Mouse (Mus musculus): ENCODE results near the gene Lipe. TPM values are rescaled to one million over a fixed set of nuclear protein-coding genes. Genes with fewer than 3 reads are reported as not detected.

Lipe gene
- 3.8 and 4.7 TPM in 2 replicates for total RNA-seq (2012; rRNA removed)

DNA sequence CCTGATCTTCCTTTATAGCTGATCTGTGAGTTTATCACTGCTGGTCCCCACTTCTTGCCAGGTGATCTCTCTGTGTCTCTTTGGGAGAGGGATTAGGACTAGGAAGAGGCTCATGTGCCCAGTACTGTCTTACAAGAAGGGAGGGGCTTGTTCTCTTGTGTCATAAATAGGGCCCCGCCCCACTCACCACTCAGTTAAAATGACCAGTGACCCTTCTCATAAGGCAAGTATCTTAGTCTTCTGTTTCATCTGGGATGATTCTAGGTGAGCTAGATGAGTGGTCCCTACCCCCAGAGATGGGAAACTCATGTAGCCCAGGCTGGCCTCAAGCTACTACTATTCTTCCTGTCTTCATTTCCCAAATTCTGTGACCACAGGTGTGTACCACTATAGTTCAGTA lies at the start of gene Lipe:
Gene Lipe (minus strand): TSS at position 101 of the 400 bp plus-strand sequence.
- H3K4me3 ChIP-seq (ENCODE audit: insufficient read depth in 1 of 2, low read depth in 1 of 2, low read length in 2 of 2, poor library complexity in 1 of 2, severe bottlenecking in 1 of 2): no peak within 1 kb of the TSS
- in situ Hi-C loops (cut with MboI; ENCODE audit: low sequenced_read_pairs in 2 of 2, unreplicated experiment in 2 of 2): no loop called here
- H3K9ac ChIP-seq (ENCODE audit: insufficient read depth, low read depth, low read length, poor library complexity, severe bottlenecking): no peak within 1 kb of the TSS
- no peak for DNase-seq (ENCODE audit: low read depth, low spot score)
- peaks cover 2 to 10% of the 10 kb centered on the region in 2 experiments; a peak in 2 of 4 replicates for H3K4me1 ChIP-seq (ENCODE audit: control insufficient read depth in 2 of 2, insufficient read depth in 2 of 2, low read length in 2 of 2, poor library complexity in 1 of 2)
- TF ChIP-seq ZNF384 (IDR thresholded peaks at IDR 0.05; ENCODE audit: low read depth, low read length): no peak
- TF ChIP-seq HCFC1 (IDR thresholded peaks at IDR 0.05; ENCODE audit: borderline replicate concordance, insufficient read depth, low read length): no peak
- no peak for TF ChIP-seq CHD2 (IDR thresholded peaks at IDR 0.05; ENCODE audit: low read depth, low read length)
- TF ChIP-seq ZC3H11A (IDR thresholded peaks at IDR 0.05; ENCODE audit: borderline replicate concordance, low read depth, low read length): no peak
- no peak for TF ChIP-seq MAFK (IDR thresholded peaks at IDR 0.05; ENCODE audit: insufficient read depth, low read depth, low read length)
- no peak within 1 kb of the TSS for H3K27ac ChIP-seq (ENCODE audit: insufficient read depth, low read depth, low read length, poor library complexity, severe bottlenecking)
- no peaks in the 10 kb centered on the region for H3K36me3 ChIP-seq (ENCODE audit: control insufficient read depth, insufficient read depth, low read length, poor library complexity, severe bottlenecking)
- H3K9me3 ChIP-seq (ENCODE audit: control insufficient read depth, insufficient read depth, low read depth, low read length): no peaks in the 10 kb centered on the region

DNA sequence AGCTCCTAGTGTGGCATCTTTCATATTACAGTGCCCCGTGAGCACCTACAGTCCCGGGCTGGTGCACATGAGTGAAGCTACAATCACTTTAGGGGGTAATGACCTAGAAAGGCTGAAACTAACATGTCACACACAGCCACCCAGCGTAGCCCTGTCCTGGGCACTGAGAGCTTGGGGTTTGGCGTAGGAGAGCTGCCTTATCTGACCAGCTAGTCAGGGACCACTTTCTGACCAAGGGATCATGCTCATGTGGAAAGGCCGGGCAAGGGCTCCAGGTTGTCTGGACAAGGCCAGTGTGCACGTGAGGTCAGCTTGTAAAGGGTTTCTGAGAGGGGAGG lies 42.3 kb upstream of the Lipe start:
- H3K36me3 ChIP-seq (ENCODE audit: control insufficient read depth, insufficient read depth, low read length, poor library complexity, severe bottlenecking): no peaks in the 10 kb centered on the region; the same call in 1 of the 2 replicates
- in situ Hi-C loops (cut with MboI; ENCODE audit: low sequenced_read_pairs in 2 of 2, unreplicated experiment in 2 of 2): no loop called here
- H3K4me1 ChIP-seq (ENCODE audit: control insufficient read depth in 2 of 2, insufficient read depth in 2 of 2, low read length in 2 of 2, poor library complexity in 1 of 2): peaks cover 12 to 14% of the 10 kb centered on the region in 2 experiments
- H3K9ac ChIP-seq (ENCODE audit: insufficient read depth, low read depth, low read length, poor library complexity, severe bottlenecking): no peak overlapping the region
- no peaks in the 10 kb centered on the region for H3K9me3 ChIP-seq (ENCODE audit: control insufficient read depth, insufficient read depth, low read depth, low read length)
- H3K4me3 ChIP-seq (ENCODE audit: insufficient read depth in 1 of 2, low read depth in 1 of 2, low read length in 2 of 2, poor library complexity in 1 of 2, severe bottlenecking in 1 of 2): no peak overlapping the region
- no peak overlapping the region for H3K27ac ChIP-seq (ENCODE audit: insufficient read depth, low read depth, low read length, poor library complexity, severe bottlenecking)
- TF ChIP-seq HCFC1 (IDR thresholded peaks at IDR 0.05; ENCODE audit: borderline replicate concordance, insufficient read depth, low read length) (no peak), CHD2 (IDR thresholded peaks at IDR 0.05; ENCODE audit: low read depth, low read length) (no peak), ZC3H11A (IDR thresholded peaks at IDR 0.05; ENCODE audit: borderline replicate concordance, low read depth, low read length) (no peak), MAFK (IDR thresholded peaks at IDR 0.05; ENCODE audit: insufficient read depth, low read depth, low read length) (no peak), ZNF384 (IDR thresholded peaks at IDR 0.05; ENCODE audit: low read depth, low read length) (no peak)
- DNase-seq (ENCODE audit: low read depth, low spot score): no peak

DNA sequence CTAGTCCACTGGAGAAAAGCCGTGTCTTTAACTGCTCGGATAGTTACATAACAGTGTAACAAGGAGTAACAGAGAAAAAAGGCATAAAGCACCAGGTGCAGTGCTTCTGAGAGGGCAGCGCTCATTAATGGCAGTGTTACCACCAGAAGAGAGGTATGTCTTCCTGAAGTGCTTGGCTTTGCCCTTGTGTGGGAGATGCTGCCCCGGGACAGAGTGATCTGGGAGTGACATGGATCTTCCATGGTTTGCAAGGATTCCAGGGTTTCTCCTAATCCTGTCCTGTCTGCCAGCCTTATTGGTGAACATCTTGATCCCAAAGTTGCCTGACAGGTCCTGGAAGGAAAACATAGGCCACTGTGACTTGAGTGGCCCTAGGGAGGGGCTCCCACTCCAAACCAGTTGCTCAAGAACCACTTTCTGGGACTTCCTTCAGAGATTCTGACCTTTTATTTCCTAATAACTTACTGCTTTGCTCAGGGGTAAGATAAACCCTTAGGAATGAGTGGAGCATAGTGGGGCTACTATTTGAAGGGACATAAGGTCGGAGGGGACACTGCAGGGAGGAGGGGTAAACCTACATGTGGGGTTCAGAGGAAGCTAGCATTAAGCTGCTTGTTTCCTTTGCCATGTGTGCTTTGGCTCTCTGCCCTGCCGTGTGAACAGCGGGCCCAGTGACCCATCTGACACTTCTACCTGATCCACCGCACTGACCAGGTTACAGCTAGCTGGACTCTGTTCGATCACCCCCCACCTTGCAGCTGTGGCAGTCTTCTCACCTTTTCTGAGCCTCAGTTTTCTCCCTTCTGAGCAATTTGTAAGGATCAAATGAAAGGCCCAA lies 41.7 kb upstream of the Lipe start:
- Histone ChIP-seq H3K4me3 (ENCODE audit: insufficient read depth in 1 of 2, low read depth in 1 of 2, low read length in 2 of 2, poor library complexity in 1 of 2, severe bottlenecking in 1 of 2) (no peak overlapping the region), H3K9ac (ENCODE audit: insufficient read depth, low read depth, low read length, poor library complexity, severe bottlenecking) (no peak overlapping the region), H3K9me3 (ENCODE audit: control insufficient read depth, insufficient read depth, low read depth, low read length) (no peaks in the 10 kb centered on the region), H3K27ac (ENCODE audit: insufficient read depth, low read depth, low read length, poor library complexity, severe bottlenecking) (no peak overlapping the region), H3K36me3 (ENCODE audit: control insufficient read depth, insufficient read depth, low read length, poor library complexity, severe bottlenecking) (no peaks in the 10 kb centered on the region; the same call in 1 of the 2 replicates), H3K4me1 (ENCODE audit: control insufficient read depth in 2 of 2, insufficient read depth in 2 of 2, low read length in 2 of 2, poor library complexity in 1 of 2) (peaks cover 17 to 18% of the 10 kb centered on the region in 2 experiments)
- TF ChIP-seq HCFC1 (IDR thresholded peaks at IDR 0.05; ENCODE audit: borderline replicate concordance, insufficient read depth, low read length) (no peak), ZNF384 (IDR thresholded peaks at IDR 0.05; ENCODE audit: low read depth, low read length) (no peak), CHD2 (IDR thresholded peaks at IDR 0.05; ENCODE audit: low read depth, low read length) (no peak), ZC3H11A (IDR thresholded peaks at IDR 0.05; ENCODE audit: borderline replicate concordance, low read depth, low read length) (no peak), MAFK (IDR thresholded peaks at IDR 0.05; ENCODE audit: insufficient read depth, low read depth, low read length) (no peak)
- DNase-seq (ENCODE audit: low read depth, low spot score): no peak
- in situ Hi-C loops (cut with MboI; ENCODE audit: low sequenced_read_pairs in 2 of 2, unreplicated experiment in 2 of 2): no loop called here

DNA sequence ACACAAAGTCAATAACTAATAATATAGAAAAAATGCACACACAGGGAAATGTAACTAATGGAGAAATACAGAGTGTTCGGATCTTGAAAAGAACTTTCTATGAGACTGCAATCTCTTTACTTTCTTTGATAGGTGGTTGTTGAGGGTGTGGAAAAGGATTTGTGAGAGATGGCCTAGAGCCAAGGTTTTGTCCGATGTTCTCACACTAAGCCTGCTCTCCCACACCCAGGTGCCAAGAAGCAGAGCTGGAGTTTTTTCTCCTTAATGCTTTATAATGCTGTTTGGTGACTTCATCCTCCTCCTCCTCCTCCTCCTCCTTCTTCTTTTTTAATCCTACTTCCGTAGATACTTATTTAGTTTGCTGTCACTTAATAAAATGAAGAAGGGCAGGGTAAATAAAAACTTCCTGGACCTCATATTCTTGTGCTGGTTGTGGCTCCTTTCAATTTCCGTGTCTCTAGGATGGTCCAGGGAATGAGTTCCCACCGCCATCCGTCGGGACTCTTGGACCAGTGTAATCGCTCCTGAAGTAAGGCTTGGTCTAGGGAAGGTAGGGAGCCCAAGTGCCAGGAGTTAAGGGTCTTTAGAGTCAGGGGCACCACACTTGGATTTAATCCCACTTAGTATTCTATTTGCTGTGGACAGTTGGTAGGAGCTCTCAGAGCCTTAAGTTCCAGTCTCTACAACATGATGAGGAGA lies 40.8 kb upstream of the Lipe start:
- in situ Hi-C loops (cut with MboI; ENCODE audit: low sequenced_read_pairs in 2 of 2, unreplicated experiment in 2 of 2): no loop called here
- no peak overlapping the region for H3K27ac ChIP-seq (ENCODE audit: insufficient read depth, low read depth, low read length, poor library complexity, severe bottlenecking)
- no peaks in the 10 kb centered on the region; the same call in 1 of the 2 replicates for H3K36me3 ChIP-seq (ENCODE audit: control insufficient read depth, insufficient read depth, low read length, poor library complexity, severe bottlenecking)
- no peak overlapping the region for H3K4me3 ChIP-seq (ENCODE audit: insufficient read depth in 1 of 2, low read depth in 1 of 2, low read length in 2 of 2, poor library complexity in 1 of 2, severe bottlenecking in 1 of 2)
- H3K9ac ChIP-seq (ENCODE audit: insufficient read depth, low read depth, low read length, poor library complexity, severe bottlenecking): no peak overlapping the region
- DNase-seq (ENCODE audit: low read depth, low spot score): no peak
- H3K4me1 ChIP-seq (ENCODE audit: control insufficient read depth in 2 of 2, insufficient read depth in 2 of 2, low read length in 2 of 2, poor library complexity in 1 of 2): peaks cover 26% of the 10 kb centered on the region in 2 experiments
- TF ChIP-seq HCFC1 (IDR thresholded peaks at IDR 0.05; ENCODE audit: borderline replicate concordance, insufficient read depth, low read length): no peak
- TF ChIP-seq MAFK (IDR thresholded peaks at IDR 0.05; ENCODE audit: insufficient read depth, low read depth, low read length): no peak
- TF ChIP-seq CHD2 (IDR thresholded peaks at IDR 0.05; ENCODE audit: low read depth, low read length): no peak
- no peak for TF ChIP-seq ZNF384 (IDR thresholded peaks at IDR 0.05; ENCODE audit: low read depth, low read length)
- TF ChIP-seq ZC3H11A (IDR thresholded peaks at IDR 0.05; ENCODE audit: borderline replicate concordance, low read depth, low read length): no peak
- H3K9me3 ChIP-seq (ENCODE audit: control insufficient read depth, insufficient read depth, low read depth, low read length): no peaks in the 10 kb centered on the region

Data from ES-E14 (cell line).